Mouse (Mus musculus) heart, embryonic 13.5 days (tissue): ENCODE data around the gene Pias3. TPM values are rescaled to one million over a fixed set of nuclear protein-coding genes. Genes with fewer than 3 reads are reported as not detected.
A peak's percentile ranks its signal among the peaks of the same experiment; 100 is the strongest.
"Not testable (repeated sequence)": the region's sequence is repeated elsewhere in the genome, so short reads cannot be mapped to it uniquely, and the experiment has no call there.

Experiments
- ATAC-seq: fragments of 200-750 bp; cut with Nextera tagmentation; 2 replicates; pipeline ENCODE4 v1.8.0; 2017; ENCODE audit warnings: moderate TSS enrichment; ENCODE audit not compliant: insufficient number of reproducible peaks, low FRiP score, low TSS enrichment; ENCODE audit errors: extremely low read depth
- H3K27ac ChIP-seq: fragments of 300-500 bp; sonication (generic); replicated peaks from 2 replicates; pipeline ENCODE4 v1.5.1; 2015; ENCODE audit warnings: moderate library complexity, mild to moderate bottlenecking, inconsistent platforms
- H3K27me3 ChIP-seq: fragments of 300-500 bp; sonication (generic); replicated peaks from 2 replicates; pipeline ENCODE4 v1.6.1; 2015; ENCODE audit warnings: mild to moderate bottlenecking, inconsistent platforms
- H3K36me3 ChIP-seq: fragments of 300-500 bp; sonication (generic); 2 replicates; pipeline ENCODE4 v1.6.1; 2015; ENCODE audit warnings: mild to moderate bottlenecking, inconsistent platforms
- H3K4me1 ChIP-seq: fragments of 300-500 bp; sonication (generic); 2 replicates; pipeline ENCODE4 v1.6.1; 2015; ENCODE audit warnings: inconsistent platforms
- H3K4me2 ChIP-seq: fragments of 300-500 bp; sonication (generic); 2 replicates; pipeline ENCODE4 v1.6.1; 2015; ENCODE audit warnings: inconsistent platforms, mild to moderate bottlenecking, moderate library complexity
- H3K4me3 ChIP-seq: fragments of 300-500 bp; sonication (generic); 2 replicates; pipeline ENCODE4 v1.5.1; 2015; ENCODE audit warnings: moderate library complexity, mild to moderate bottlenecking, inconsistent platforms
- H3K9ac ChIP-seq: fragments of 300-500 bp; sonication (generic); 2 replicates; pipeline ENCODE4 v1.6.1; 2015; ENCODE audit warnings: inconsistent platforms, mild to moderate bottlenecking, moderate library complexity
- H3K9me3 ChIP-seq: fragments of 300-500 bp; sonication (generic); 2 replicates; pipeline ENCODE4 v1.6.1; 2016; ENCODE audit warnings: inconsistent platforms
- WGBS: fragments of 180-500 bp; shearing (Covaris S2); methylation state at CpG from one replicate; pipeline ENCODE4 v1.1.7; 2015; ENCODE audit warnings: mixed read lengths; 5-methylcytosine and 5-hydroxymethylcytosine counted together
- polyA plus RNA-seq: library from polyadenylated mRNA; unstranded; fragments of >200 nt; fragmentation: Nextera tagmentation; extraction: Ambion mirVana; gene quantifications from 2 replicates; pipeline ENCODE4 v1.2.1, GENCODE M21; 2015

The Pias3 gene
- 36.0 and 37.7 TPM in 2 replicates for polyA plus RNA-seq

- WGBS = under 1% methylated on average over 35 of the region's 35 CpGs
- Histone ChIP-seq H3K4me1 (peaks cover 33% of the 10 kb centered on the region), H3K4me3 (peak within 1 kb of the TSS; percentile 85), H3K9me3 (no peaks in the 10 kb centered on the region), H3K4me2 (peak within 1 kb of the TSS; percentile 86), H3K9ac (peak within 1 kb of the TSS; percentile 91), H3K27me3 (no peaks in the 10 kb centered on the region), H3K36me3 (peaks cover 21% of the 10 kb centered on the region), H3K27ac (peak within 1 kb of the TSS; percentile 93)
- ATAC-seq = peak; percentile 74
Observed at GRCm38 (mm10) chr3:96696198-96696765, at the start of gene Pias3. Gene Pias3 (plus strand): TSS chr3:96696384.

GRCm38 (mm10) chr3:96647365-96647764 lies 48.8 kb upstream of the Pias3 start:
- H3K9ac ChIP-seq = no peak overlapping the region
- WGBS = 89% methylated on average over 3 of the region's 3 CpGs
- peaks cover 22% of the 10 kb centered on the region for H3K36me3 ChIP-seq
- no peaks in the 10 kb centered on the region for H3K27me3 ChIP-seq
- H3K4me1 ChIP-seq = peaks cover 18% of the 10 kb centered on the region
- ATAC-seq = no peak
- H3K4me3 ChIP-seq = no peak overlapping the region
- H3K9me3 ChIP-seq = no peaks in the 10 kb centered on the region
- no peak overlapping the region for H3K27ac ChIP-seq
- H3K4me2 ChIP-seq = no peak overlapping the region

DNA sequence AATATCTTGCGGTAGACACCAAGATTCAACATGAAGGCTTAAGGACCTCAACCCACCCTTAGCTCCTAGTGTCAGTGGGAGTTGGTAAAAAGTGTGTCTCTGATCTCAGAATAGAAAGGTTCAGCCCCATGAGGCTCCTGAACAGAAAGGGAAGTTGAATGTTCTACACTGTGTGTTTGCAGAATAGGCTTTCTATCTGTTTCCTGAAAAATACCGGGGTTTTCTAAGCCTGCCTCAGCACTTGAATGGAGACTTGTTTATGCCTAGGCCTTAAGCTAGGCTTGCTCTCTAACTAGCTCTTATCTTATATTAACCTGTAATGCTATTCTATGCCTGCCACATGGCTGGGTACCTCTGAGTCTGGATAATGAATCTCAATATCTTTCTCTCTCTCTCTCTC lies 35.3 kb upstream of the Pias3 start:
- 72% methylated on average over 2 of the region's 2 CpGs for WGBS
- Histone ChIP-seq H3K4me3 (no peak overlapping the region), H3K27me3 (peaks cover 4% of the 10 kb centered on the region; the same call in 1 of the 2 replicates), H3K4me2 (no peak overlapping the region), H3K4me1 (peaks cover 8% of the 10 kb centered on the region), H3K9ac (no peak overlapping the region), H3K9me3 (no peaks in the 10 kb centered on the region), H3K36me3 (no peaks in the 10 kb centered on the region), H3K27ac (no peak overlapping the region)
- ATAC-seq = no peak

- peaks cover 8% of the 10 kb centered on the region for H3K4me1 ChIP-seq
- 42% methylated on average over 8 of the region's 8 CpGs for WGBS
- H3K36me3 ChIP-seq = no peaks in the 10 kb centered on the region
- H3K4me3 ChIP-seq = no peak overlapping the region
- H3K27ac ChIP-seq = peak overlapping the region; percentile 9; the same call in 1 of the 2 replicates
- no peak for ATAC-seq
- no peaks in the 10 kb centered on the region for H3K9me3 ChIP-seq
- peak overlapping the region; percentile 24; the same call in 1 of the 2 replicates for H3K9ac ChIP-seq
- peak overlapping the region; percentile 71 for H3K4me2 ChIP-seq
- peaks cover 4% of the 10 kb centered on the region; the same call in 1 of the 2 replicates for H3K27me3 ChIP-seq
Observed at GRCm38 (mm10) chr3:96662731-96663316, 33.4 kb upstream of the Pias3 start.

DNA sequence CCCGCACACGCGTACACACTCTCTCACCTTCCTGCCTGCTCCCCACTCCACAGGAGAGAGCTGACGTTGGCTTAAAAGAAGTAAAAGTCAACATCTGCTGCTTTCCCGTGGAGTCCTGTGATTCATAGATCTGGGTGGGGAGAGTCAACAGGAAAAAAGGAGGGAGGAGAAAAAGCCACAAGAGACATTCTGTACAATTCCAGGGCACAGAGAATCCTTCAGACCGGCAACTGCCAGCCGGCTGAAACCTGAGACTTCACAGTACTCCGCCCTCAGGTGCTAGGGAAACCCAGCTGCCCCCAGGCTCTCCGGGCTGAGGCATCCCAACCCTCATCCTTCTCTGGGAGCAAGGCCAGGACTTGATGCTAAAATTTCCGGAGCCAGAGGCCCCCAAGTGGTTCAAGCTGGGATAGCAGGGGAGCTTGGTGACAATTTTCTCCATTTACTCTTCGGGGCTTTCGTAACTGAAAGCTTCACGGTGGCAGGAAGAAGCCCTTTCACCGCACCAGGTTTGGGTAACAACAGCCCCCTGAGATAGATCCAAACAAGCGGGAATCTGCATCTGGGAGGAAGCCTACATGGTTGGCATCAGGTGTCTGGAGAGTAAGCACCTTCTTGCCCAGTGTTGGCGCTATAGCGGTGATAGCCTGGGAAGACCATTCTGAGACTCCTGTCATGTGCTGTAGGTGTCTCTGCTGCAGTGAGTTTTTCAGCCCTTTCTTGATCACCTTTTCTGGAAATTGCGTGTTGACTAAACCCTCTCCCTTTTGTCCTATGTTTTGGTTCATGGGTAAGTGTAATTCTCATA lies 32.5 kb upstream of the Pias3 start:
- ATAC-seq = no peak; the same call in 1 of the 2 replicates
- no peaks in the 10 kb centered on the region for H3K36me3 ChIP-seq
- peaks cover 8% of the 10 kb centered on the region for H3K4me1 ChIP-seq
- WGBS = 8% methylated on average over 15 of the region's 18 CpGs
- peak overlapping the region; percentile 40 for H3K4me3 ChIP-seq
- H3K9ac ChIP-seq = peak overlapping the region; percentile 71
- H3K27me3 ChIP-seq = peaks cover 4% of the 10 kb centered on the region; the same call in 1 of the 2 replicates
- no peaks in the 10 kb centered on the region for H3K9me3 ChIP-seq
- peak overlapping the region; percentile 71 for H3K4me2 ChIP-seq
- peak overlapping the region; percentile 9 for H3K27ac ChIP-seq

DNA sequence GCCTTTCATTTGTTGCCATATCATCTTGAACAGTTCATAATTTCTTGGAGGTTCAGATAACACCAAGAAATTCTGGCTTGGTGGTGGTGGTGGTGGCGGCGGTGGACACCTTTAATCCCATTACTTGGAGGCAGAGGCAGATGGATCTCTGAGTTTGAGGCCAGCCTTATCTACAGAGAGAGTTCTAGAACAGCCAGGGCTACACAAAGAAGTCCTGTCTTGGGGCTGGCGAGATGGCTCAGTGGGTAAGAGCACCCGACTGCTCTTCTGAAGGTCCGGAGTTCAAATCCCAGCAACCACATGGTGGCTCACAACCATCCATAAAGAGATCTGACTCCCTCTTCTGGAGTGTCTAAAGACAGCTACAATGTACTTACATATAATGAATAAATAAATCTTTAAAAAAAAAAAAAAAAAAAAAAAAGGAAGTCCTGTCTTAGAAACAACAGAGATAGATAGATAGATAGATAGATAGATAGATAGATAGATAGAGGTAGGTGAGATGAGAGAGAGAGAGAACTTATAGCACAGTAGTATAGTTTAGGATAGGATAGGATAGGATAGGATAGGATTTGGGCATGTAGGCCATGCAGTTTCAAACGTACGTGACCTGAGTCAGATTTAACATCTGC lies 30.3 kb upstream of the Pias3 start:
- H3K4me2 ChIP-seq, H3K9me3 ChIP-seq, H3K9ac ChIP-seq, H3K4me3 ChIP-seq, H3K36me3 ChIP-seq, H3K27me3 ChIP-seq, ATAC-seq, H3K27ac ChIP-seq: not testable (repeated sequence)
- peaks cover 16% of the 10 kb centered on the region for H3K4me1 ChIP-seq
- 79% methylated on average over 7 of the region's 7 CpGs for WGBS

DNA sequence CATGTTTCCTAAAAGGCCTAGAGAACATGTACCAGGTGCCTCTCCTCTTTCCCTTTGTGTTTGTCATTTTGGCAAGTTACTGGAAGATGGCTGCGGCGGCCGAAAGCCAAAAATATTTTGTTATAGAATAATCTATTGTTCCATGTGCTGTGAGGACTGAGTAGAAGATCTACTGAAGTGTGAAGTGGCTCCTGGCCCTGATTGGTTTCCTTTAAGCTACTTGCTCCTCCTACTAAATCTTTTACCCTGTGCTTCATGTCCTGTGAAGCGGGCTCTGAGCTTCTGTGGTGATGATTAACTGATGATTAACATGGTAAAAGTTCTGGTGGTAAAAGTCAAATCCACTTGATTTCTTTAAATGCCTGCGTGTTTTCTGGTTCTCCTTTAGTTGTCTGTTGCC lies 29.3 kb upstream of the Pias3 start:
- Histone ChIP-seq H3K4me3 (no peak overlapping the region), H3K36me3 (no peaks in the 10 kb centered on the region), H3K4me1 (peaks cover 17% of the 10 kb centered on the region), H3K27me3 (peaks cover 15% of the 10 kb centered on the region; the same call in 1 of the 2 replicates), H3K27ac (no peak overlapping the region), H3K4me2 (no peak overlapping the region), H3K9me3 (no peaks in the 10 kb centered on the region), H3K9ac (no peak overlapping the region)
- 77% methylated on average over 5 of the region's 5 CpGs for WGBS
- ATAC-seq = no peak

- Histone ChIP-seq H3K4me2 (no peak overlapping the region), H3K27me3 (peaks cover 19% of the 10 kb centered on the region; the same call in 1 of the 2 replicates), H3K36me3 (no peaks in the 10 kb centered on the region), H3K4me1 (peaks cover 17% of the 10 kb centered on the region), H3K4me3 (no peak overlapping the region), H3K9ac (no peak overlapping the region), H3K9me3 (no peaks in the 10 kb centered on the region), H3K27ac (no peak overlapping the region)
- WGBS = 34% methylated on average over 1 of the region's 1 CpGs
- ATAC-seq = no peak
Observed at GRCm38 (mm10) chr3:96667316-96667715, 28.9 kb upstream of the Pias3 start.

DNA sequence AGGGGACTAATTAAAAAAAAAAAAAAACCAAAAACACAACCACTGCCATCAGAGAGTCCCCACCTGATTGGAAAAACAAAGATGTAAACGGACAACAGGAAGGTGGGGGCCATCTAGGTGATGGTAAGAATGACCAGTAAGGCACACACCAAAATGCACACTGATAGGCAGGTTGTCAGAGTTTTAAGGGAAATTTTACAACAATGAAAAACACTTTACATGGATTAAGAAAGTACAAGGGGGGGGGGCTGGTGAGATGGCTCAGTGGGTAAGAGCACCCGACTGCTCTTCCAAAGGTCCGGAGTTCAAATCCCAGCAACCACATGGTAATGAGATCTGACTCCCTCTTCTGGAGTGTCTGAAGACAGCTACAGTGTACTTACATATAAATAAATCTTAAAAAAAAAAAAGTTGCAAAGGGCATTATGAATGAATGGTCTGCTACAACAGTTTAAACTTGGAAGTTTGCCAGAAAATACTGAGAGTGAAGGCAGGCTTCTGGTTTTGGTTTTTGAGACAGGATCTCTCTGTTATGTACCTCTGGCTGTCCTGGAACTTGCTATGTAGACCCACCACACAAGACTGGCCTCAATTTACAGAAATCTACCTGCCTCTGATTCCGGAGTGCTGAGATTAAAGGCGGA lies 27.6 kb upstream of the Pias3 start:
- H3K9me3 ChIP-seq = no peaks in the 10 kb centered on the region
- peaks cover 22% of the 10 kb centered on the region; the same call in 1 of the 2 replicates for H3K27me3 ChIP-seq
- no peak overlapping the region for H3K4me2 ChIP-seq
- peaks cover 14% of the 10 kb centered on the region for H3K4me1 ChIP-seq
- no peak overlapping the region for H3K27ac ChIP-seq
- H3K4me3 ChIP-seq = no peak overlapping the region
- ATAC-seq = no peak
- no peak overlapping the region for H3K9ac ChIP-seq
- 90% methylated on average over 5 of the region's 5 CpGs for WGBS
- no peaks in the 10 kb centered on the region for H3K36me3 ChIP-seq

- Histone ChIP-seq H3K9me3 (no peaks in the 10 kb centered on the region), H3K27ac (no peak within 1 kb of the TSS), H3K36me3 (no peaks in the 10 kb centered on the region), H3K4me3 (peak within 1 kb of the TSS; percentile 55), H3K9ac (peak within 1 kb of the TSS; percentile 75), H3K27me3 (peaks cover 22% of the 10 kb centered on the region; the same call in 1 of the 2 replicates), H3K4me1 (peaks cover 8% of the 10 kb centered on the region), H3K4me2 (peak within 1 kb of the TSS; percentile 85)
- 5% methylated on average over 35 of the region's 35 CpGs for WGBS
- ATAC-seq = peak; percentile 77; the same call in 1 of the 2 replicates
Observed at GRCm38 (mm10) chr3:96669727-96670468, 26.3 kb upstream of the Pias3 start, which contains the start of gene Ankrd35. Gene Ankrd35 (plus strand): TSS chr3:96670131.
